Mouse (Mus musculus): ENCODE measurements around the gene Tssk3. TPM values are rescaled to one million over a fixed set of nuclear protein-coding genes. Genes with fewer than 3 reads are reported as not detected.

Gene Tssk3
- total RNA-seq (2023), result not detected

GRCm38 (mm10) chr4:129490972-129491880, at the start of gene Tssk3, which contains the start of gene Fam229a:
Tssk3 (minus strand) TSS chr4:129491022.
Fam229a (plus strand) TSS chr4:129491190.

GRCm38 (mm10) chr4:129513086-129513767, 22.4 kb upstream of the Tssk3 start, which contains the start of gene Marcksl1:
Marcksl1 (plus strand) TSS chr4:129513581.

GRCm38 (mm10) chr4:129461183-129461960, 29.4 kb downstream of the Tssk3 start, which contains the start of gene Bsdc1:
Bsdc1 (plus strand) TSS chr4:129461581.

GRCm38 (mm10) chr4:129440340-129441063, 50.3 kb downstream of the Tssk3 start, which contains the start of gene Zbtb8b:
Zbtb8b (minus strand) TSS chr4:129440853.

Other genes with a start within 250 kb of the Tssk3 start
- gene C77080, start 229.6 kb downstream of the Tssk3 start, total RNA-seq (2023), result not detected
- not detected for gene Sync, start 203.4 kb downstream of the Tssk3 start, total RNA-seq (2023)
- gene Rbbp4, start 155.7 kb downstream of the Tssk3 start, total RNA-seq (2023), result 100 to 1,000 TPM; 121 to 132 TPM
- gene Zbtb8os, start 155.3 kb downstream of the Tssk3 start, total RNA-seq (2023), result 10 to 100 TPM; 24.2 to 25.8 TPM
- gene Zbtb8a, start 112.9 kb downstream of the Tssk3 start, total RNA-seq (2023), result 1 to 10 TPM; 1.4 to 1.7 TPM
- not detected for gene Zbtb8b, start 50.2 kb downstream of the Tssk3 start, total RNA-seq (2023)
- 10 to 100 TPM; 73.9 to 76.4 TPM for gene Bsdc1, start 29.4 kb downstream of the Tssk3 start, total RNA-seq (2023)
- gene Fam229a, start 168 bp upstream of the Tssk3 start, total RNA-seq (2023), result not detected
- 10 to 100 TPM; 73.7 to 85.8 TPM for gene Marcksl1, start 22.6 kb upstream of the Tssk3 start, total RNA-seq (2023)
- gene Hdac1, start 51.7 kb upstream of the Tssk3 start, total RNA-seq (2023), result 10 to 100 TPM; 68.9 to 73.8 TPM
- gene Lck, start 82.6 kb upstream of the Tssk3 start, total RNA-seq (2023), result 1 to 10 TPM; 1.3 TPM
- gene Fam167b, start 87.5 kb upstream of the Tssk3 start, total RNA-seq (2023), result not detected
- gene Eif3i, start 109.6 kb upstream of the Tssk3 start, total RNA-seq (2023), result 10 to 100 TPM; 76.4 to 85.4 TPM
- gene Tmem234, start 109.6 kb upstream of the Tssk3 start, total RNA-seq (2023), result 10 to 100 TPM; 78.3 to 78.5 TPM
- gene Dcdc2b, start 123.2 kb upstream of the Tssk3 start, total RNA-seq (2023), result not detected
- gene Iqcc, start 128.1 kb upstream of the Tssk3 start, total RNA-seq (2023), result 10 to 100 TPM in 1 of 2 experiments, 1 to 10 TPM in 1; 7.5 to 13.6 TPM
- gene Ccdc28b, start 132.9 kb upstream of the Tssk3 start, total RNA-seq (2023), result 10 to 100 TPM; 36.0 to 41.1 TPM
- gene Txlna, start 150.0 kb upstream of the Tssk3 start, total RNA-seq (2023), result 10 to 100 TPM; 35.2 to 37.9 TPM
- gene Kpna6, start 181.7 kb upstream of the Tssk3 start, total RNA-seq (2023), result 10 to 100 TPM; 24.2 to 25.3 TPM
- gene Tmem39b, start 205.8 kb upstream of the Tssk3 start, total RNA-seq (2023), result 1 to 10 TPM; 8.2 to 8.7 TPM

All from neutrophil, adult 83 days (primary cell).